In genomic region chr4:155012115-155012514, GRCm38 (mm10) we compare ENCODE assay signal across 18 mouse cellular contexts. TPM values are rescaled to one million over a fixed set of nuclear protein-coding genes. Genes with fewer than 3 reads are reported as not detected.
A peak's percentile ranks its signal among the peaks of the same experiment; 100 is the strongest.
DNase-seq lines count a peak whose midpoint lies in the region; ATAC-seq and TF ChIP-seq lines count a peak whose summit lies in the region.
"Had no signal": no experiment of that assay in that cellular context is flagged by ENCODE, and none has a peak within 500 bp of the region (broad histone marks: within the 10 kb centered on the region; RNA-seq: fewer than 3 reads in every experiment).

No protein-coding gene starts in this region.

- 78% methylated on average over 2 of the region's 2 CpGs for WGBS in neural tube, embryonic 11.5 days
- 74% methylated on average over 2 of the region's 2 CpGs for WGBS in neural tube, embryonic 15.5 days
- WGBS in forebrain, embryonic 13.5 days = 68% methylated on average over 2 of the region's 2 CpGs

- H3K4me3 ChIP-seq in layer of hippocampus, adult 2 months = no peak overlapping the region
- no peak overlapping the region for H3K4me3 ChIP-seq in neural tube, embryonic 11.5 days (ENCODE audit: low read depth, low read length)
- H3K4me3 ChIP-seq in neural tube, embryonic 15.5 days (replicated peaks) = no peak overlapping the region
- H3K4me3 ChIP-seq in forebrain, embryonic 13.5 days = no peak overlapping the region
- H3K4me3 ChIP-seq: forebrain, embryonic 12.5 days; heart, embryonic 10.5 days; hindbrain, embryonic 15.5 days; liver, embryonic 13.5 days; lung, embryonic 15.5 days; neural tube, embryonic 12.5 days had no signal

- no peak for ATAC-seq in neural tube, embryonic 11.5 days (ENCODE audit: insufficient read depth, low FRiP score, low TSS enrichment)
- no peak for ATAC-seq in neural tube, embryonic 15.5 days (ENCODE audit: low FRiP score)
- ATAC-seq in forebrain, embryonic 13.5 days = no peak

- no peaks in the 10 kb centered on the region for H3K36me3 ChIP-seq in neural tube, embryonic 11.5 days (ENCODE audit: control insufficient read depth, insufficient read depth, low read length)
- no peaks in the 10 kb centered on the region for H3K36me3 ChIP-seq in neural tube, embryonic 15.5 days
- H3K36me3 ChIP-seq in forebrain, embryonic 13.5 days (ENCODE audit: poor library complexity, severe bottlenecking) = no peaks in the 10 kb centered on the region
- H3K36me3 ChIP-seq: forebrain, embryonic 12.5 days; heart, embryonic 10.5 days; hindbrain, embryonic 15.5 days; liver, embryonic 13.5 days; lung, embryonic 15.5 days; neural tube, embryonic 12.5 days had no signal

- no peak for DNase-seq in layer of hippocampus, adult 2 months (ENCODE audit: low spot score in 2 of 2)
- DNase-seq in layer of hippocampus, adult 9-11 months = no peak
- no peak for DNase-seq in neural tube, embryonic 11.5 days (ENCODE audit: low spot score)
- DNase-seq in cerebellum, adult 9-11 months = peak; percentile 87
- no peak for DNase-seq in thymus, postnatal 25 days

- peak overlapping the region; percentile 59; the same call in 1 of the 2 replicates for H3K27ac ChIP-seq in layer of hippocampus, adult 2 months
- H3K27ac ChIP-seq in neural tube, embryonic 11.5 days (ENCODE audit: low read depth, low read length) = 0 out of 2 replicates have a peak overlapping the region, but pooled peaks have one; percentile 27
- H3K27ac ChIP-seq in neural tube, embryonic 15.5 days (replicated peaks) = no peak overlapping the region
- no peak overlapping the region for H3K27ac ChIP-seq in forebrain, embryonic 13.5 days
- H3K27ac ChIP-seq: forebrain, embryonic 12.5 days; heart, embryonic 10.5 days; hindbrain, embryonic 15.5 days; kidney, postnatal 0 days; liver, embryonic 13.5 days; lung, embryonic 15.5 days; neural tube, embryonic 12.5 days had no signal

- H3K9me3 ChIP-seq in neural tube, embryonic 11.5 days (ENCODE audit: control insufficient read depth, low read length) = no peaks in the 10 kb centered on the region
- no peaks in the 10 kb centered on the region for H3K9me3 ChIP-seq in neural tube, embryonic 15.5 days (replicated peaks)
- H3K9me3 ChIP-seq in forebrain, embryonic 13.5 days (replicated peaks) = no peaks in the 10 kb centered on the region
- H3K9me3 ChIP-seq: forebrain, embryonic 12.5 days; heart, embryonic 10.5 days; hindbrain, embryonic 15.5 days; liver, embryonic 13.5 days; lung, embryonic 15.5 days; neural tube, embryonic 12.5 days had no signal

- TF ChIP-seq CTCF in layer of hippocampus, adult 2 months (conservative IDR thresholded peaks at IDR 0.05) = no peak

- no peaks in the 10 kb centered on the region for H3K27me3 ChIP-seq in neural tube, embryonic 11.5 days (ENCODE audit: control insufficient read depth, insufficient read depth, low read length)
- H3K27me3 ChIP-seq in neural tube, embryonic 15.5 days (replicated peaks) = 0 out of 2 replicates have a peak, but pooled peaks cover 2% of the 10 kb centered on the region
- 0 out of 2 replicates have a peak, but pooled peaks cover 2% of the 10 kb centered on the region for H3K27me3 ChIP-seq in forebrain, embryonic 13.5 days
- H3K27me3 ChIP-seq: hindbrain, embryonic 15.5 days; lung, embryonic 15.5 days; Patski had no signal

- no peak overlapping the region for H3K9ac ChIP-seq in neural tube, embryonic 11.5 days (ENCODE audit: low read length)
- H3K9ac ChIP-seq in neural tube, embryonic 15.5 days (replicated peaks) = no peak overlapping the region
- no peak overlapping the region for H3K9ac ChIP-seq in forebrain, embryonic 13.5 days
- H3K9ac ChIP-seq: forebrain, embryonic 12.5 days; hindbrain, embryonic 15.5 days; liver, embryonic 13.5 days; lung, embryonic 15.5 days; neural tube, embryonic 12.5 days had no signal

- no peak overlapping the region for H3K4me2 ChIP-seq in neural tube, embryonic 11.5 days (ENCODE audit: low read depth)
- no peak overlapping the region for H3K4me2 ChIP-seq in neural tube, embryonic 15.5 days
- H3K4me2 ChIP-seq in forebrain, embryonic 13.5 days = no peak overlapping the region
- H3K4me2 ChIP-seq: forebrain, embryonic 12.5 days; hindbrain, embryonic 15.5 days; liver, embryonic 13.5 days; lung, embryonic 15.5 days; neural tube, embryonic 12.5 days had no signal

- no peaks in the 10 kb centered on the region for H3K4me1 ChIP-seq in neural tube, embryonic 11.5 days (ENCODE audit: control insufficient read depth, insufficient read depth, low read length)
- peaks cover 20% of the 10 kb centered on the region for H3K4me1 ChIP-seq in neural tube, embryonic 15.5 days
- peaks cover 23% of the 10 kb centered on the region for H3K4me1 ChIP-seq in forebrain, embryonic 13.5 days
- H3K4me1 ChIP-seq: liver, embryonic 13.5 days; lung, embryonic 15.5 days had no signal

RNA-seq across cellular contexts. Expression of gene Plch2, which starts 44.5 kb away (rescaled TPM):
- total RNA-seq in layer of hippocampus, adult 2 months (2021) = 10 to 100 TPM; 91.1 to 92.0 TPM
- 1.4 and 1.6 TPM in 2 replicates for polyA plus RNA-seq in neural tube, embryonic 11.5 days (2014; fragmentation: Nextera tagmentation; extraction: Ambion mirVana)
- 16.0 and 18.7 TPM in 2 replicates for polyA plus RNA-seq in neural tube, embryonic 15.5 days (2015; fragmentation: Nextera tagmentation; extraction: Ambion mirVana)
- 5.9 and 6.3 TPM in 2 replicates for polyA plus RNA-seq in forebrain, embryonic 13.5 days (2015; fragmentation: Nextera tagmentation; extraction: Ambion mirVana)
- total RNA-seq: heart, postnatal 10 days had no signal
- polyA plus RNA-seq: activated CD4-positive, CD25-positive, alpha-beta regulatory T cell, adult 4 months had no signal

RNA-seq across cellular contexts. Expression of gene Pank4, which starts 48.2 kb away (rescaled TPM):
- total RNA-seq in layer of hippocampus, adult 2 months (2021) = 10 to 100 TPM; 41.8 to 43.0 TPM
- 36.1 and 38.2 TPM in 2 replicates for polyA plus RNA-seq in neural tube, embryonic 11.5 days (2014; fragmentation: Nextera tagmentation; extraction: Ambion mirVana)
- 37.4 and 40.6 TPM in 2 replicates for polyA plus RNA-seq in neural tube, embryonic 15.5 days (2015; fragmentation: Nextera tagmentation; extraction: Ambion mirVana)
- polyA plus RNA-seq in forebrain, embryonic 13.5 days (2015; fragmentation: Nextera tagmentation; extraction: Ambion mirVana) = 41.1 and 45.0 TPM in 2 replicates

RNA-seq across cellular contexts. Expression of gene Hes5, which starts 51.4 kb away (rescaled TPM):
- 10 to 100 TPM; 24.7 to 30.7 TPM for total RNA-seq in layer of hippocampus, adult 2 months (2021)
- 191 and 218 TPM in 2 replicates for polyA plus RNA-seq in neural tube, embryonic 11.5 days (2014; fragmentation: Nextera tagmentation; extraction: Ambion mirVana)
- 80.3 and 113 TPM in 2 replicates for polyA plus RNA-seq in neural tube, embryonic 15.5 days (2015; fragmentation: Nextera tagmentation; extraction: Ambion mirVana)
- polyA plus RNA-seq in forebrain, embryonic 13.5 days (2015; fragmentation: Nextera tagmentation; extraction: Ambion mirVana) = 243 and 266 TPM in 2 replicates
- total RNA-seq: adrenal gland, postnatal 36 days; heart, postnatal 10 days had no signal
- polyA plus RNA-seq: Patski had no signal

RNA-seq across cellular contexts. Expression of gene Pex10, which starts 54.7 kb away (rescaled TPM):
- total RNA-seq in layer of hippocampus, adult 2 months (2021) = 10 to 100 TPM; 23.1 to 24.2 TPM
- 6.9 and 8.3 TPM in 2 replicates for polyA plus RNA-seq in neural tube, embryonic 11.5 days (2014; fragmentation: Nextera tagmentation; extraction: Ambion mirVana)
- polyA plus RNA-seq in neural tube, embryonic 15.5 days (2015; fragmentation: Nextera tagmentation; extraction: Ambion mirVana) = 22.3 and 23.5 TPM in 2 replicates
- polyA plus RNA-seq in forebrain, embryonic 13.5 days (2015; fragmentation: Nextera tagmentation; extraction: Ambion mirVana) = 18.5 and 22.8 TPM in 2 replicates

Comparison
In these comparisons a context has a peak if more than half of its experiments do, and no peak if none do; other contexts are left out.
1. H3K27ac ChIP-seq: peak in layer of hippocampus, adult 2 months (single experiment) and neural tube, embryonic 11.5 days (single experiment); none in neural tube, embryonic 15.5 days (single experiment) and forebrain, embryonic 13.5 days (single experiment).